11 mouse cellular contexts compared by ENCODE assay signal in the genomic region with DNA sequence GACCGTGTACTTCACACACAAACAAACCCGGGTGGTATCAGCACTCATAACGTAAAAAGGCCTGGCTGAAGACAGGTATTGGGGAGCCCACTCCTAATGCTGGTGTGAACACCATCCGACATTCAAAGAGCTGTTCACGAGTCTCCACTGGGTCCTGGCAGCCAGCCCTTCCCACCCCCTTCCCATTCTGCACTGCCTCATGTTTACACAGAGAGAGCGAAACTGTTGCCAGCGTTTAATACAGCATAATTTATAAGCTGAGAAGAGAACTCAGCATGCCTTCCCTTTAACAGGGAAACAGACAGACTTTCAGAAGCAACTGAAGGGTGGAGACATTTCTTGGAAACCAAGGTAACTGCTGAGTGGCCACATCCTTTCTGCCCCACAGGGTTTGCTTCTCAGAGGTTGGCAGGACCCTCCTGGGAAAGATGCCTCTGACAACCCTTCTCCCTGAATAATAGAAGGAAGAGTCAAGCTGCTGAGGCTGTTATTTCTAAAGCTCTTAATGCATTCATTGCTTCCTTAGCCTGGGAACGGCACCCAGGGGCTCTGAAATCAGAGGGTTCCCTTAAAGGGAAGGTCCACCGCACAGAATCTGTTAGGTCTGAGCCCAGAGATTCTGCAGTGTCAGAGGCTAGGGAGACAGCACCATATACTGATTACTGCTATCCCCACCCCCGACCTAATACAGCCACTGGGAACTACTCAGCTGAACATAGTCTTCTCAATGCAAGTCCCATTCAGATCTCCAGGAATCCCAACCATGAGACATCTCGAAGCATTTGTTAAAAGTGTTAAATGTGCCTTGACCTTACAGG.
A peak's percentile ranks its signal among the peaks of the same experiment; 100 is the strongest.
DNase-seq lines count a peak whose midpoint lies in the region; ATAC-seq lines count a peak whose summit lies in the region.
"Had no signal": no experiment of that assay in that cellular context is flagged by ENCODE, and none has a peak within 500 bp of the region (broad histone marks: within the 10 kb centered on the region; RNA-seq: fewer than 3 reads in every experiment).

No protein-coding gene starts in this region.

- peak; percentile 88 for ATAC-seq in neural tube, embryonic 14.5 days (ENCODE audit: low read depth)
- no peak for ATAC-seq in erythroblast, adult 5-6 weeks (replicated peaks; ENCODE audit: low FRiP score, poor library complexity, severe bottlenecking)

- DNase-seq in left cerebral cortex, adult 9 months (ENCODE audit: low spot score in 2 of 2), result peak; percentile 7 to 9
- no peak for DNase-seq in left cerebral cortex, adult 11 months (ENCODE audit: low spot score)
- no peak for DNase-seq in hindbrain, embryonic 10.5 days (ENCODE audit: low spot score)
- peak; percentile 41 to 46 for DNase-seq in left cerebral cortex, postnatal 14 days (ENCODE audit: low spot score in 2 of 2)
- DNase-seq in embryo, embryonic 10 days (ENCODE audit: low spot score), result no peak
- no peak for DNase-seq in gastrocnemius, postnatal 25 days

- H3K4me2 ChIP-seq in neural tube, embryonic 14.5 days (ENCODE audit: low read depth, low read length), result no peak overlapping the region
- H3K4me2 ChIP-seq: heart, embryonic 12.5 days; liver, embryonic 11.5 days had no signal

- no peaks in the 10 kb centered on the region for H3K9me3 ChIP-seq in hindbrain, embryonic 10.5 days
- H3K9me3 ChIP-seq in neural tube, embryonic 14.5 days (ENCODE audit: control insufficient read depth, low read length), result no peaks in the 10 kb centered on the region
- H3K9me3 ChIP-seq: heart, embryonic 12.5 days had no signal

- H3K9ac ChIP-seq in neural tube, embryonic 14.5 days (replicated peaks; ENCODE audit: low read depth, low read length), result no peak overlapping the region
- H3K9ac ChIP-seq: heart, embryonic 12.5 days had no signal

- H3K27ac ChIP-seq in hindbrain, embryonic 10.5 days, result peak overlapping the region; percentile 35; the same call in 1 of the 2 replicates
- H3K27ac ChIP-seq in neural tube, embryonic 14.5 days (ENCODE audit: low read depth, low read length), result no peak overlapping the region

- 69% methylated on average over 11 of the region's 11 CpGs for WGBS in hindbrain, embryonic 10.5 days
- WGBS in neural tube, embryonic 14.5 days, result 33% methylated on average over 11 of the region's 11 CpGs

- intact Hi-C loops in left cerebral cortex, postnatal 14 days (cut with DNase I), result no loop called here

- no peaks in the 10 kb centered on the region for H3K27me3 ChIP-seq in hindbrain, embryonic 10.5 days (ENCODE audit: insufficient read depth, poor library complexity, severe bottlenecking)
- no peaks in the 10 kb centered on the region for H3K27me3 ChIP-seq in neural tube, embryonic 14.5 days (ENCODE audit: control insufficient read depth, insufficient read depth, low read length)
- H3K27me3 ChIP-seq: heart, embryonic 12.5 days had no signal

- H3K4me3 ChIP-seq in hindbrain, embryonic 10.5 days, result no peak overlapping the region
- no peak overlapping the region for H3K4me3 ChIP-seq in neural tube, embryonic 14.5 days (ENCODE audit: low read depth, low read length)
- H3K4me3 ChIP-seq: heart, embryonic 12.5 days had no signal

- no peaks in the 10 kb centered on the region for H3K36me3 ChIP-seq in hindbrain, embryonic 10.5 days
- no peaks in the 10 kb centered on the region for H3K36me3 ChIP-seq in neural tube, embryonic 14.5 days (ENCODE audit: control insufficient read depth, insufficient read depth, low read length)
- H3K36me3 ChIP-seq: G1E; heart, embryonic 12.5 days had no signal

- H3K4me1 ChIP-seq in hindbrain, embryonic 10.5 days (replicated peaks), result peaks cover 25% of the 10 kb centered on the region
- no peaks in the 10 kb centered on the region for H3K4me1 ChIP-seq in neural tube, embryonic 14.5 days (ENCODE audit: control insufficient read depth, insufficient read depth, low read length)

Comparison
In these comparisons a context has a peak if more than half of its experiments do, and no peak if none do; other contexts are left out.
1. DNase-seq: peak in left cerebral cortex, adult 9 months (2 of 2) and left cerebral cortex, postnatal 14 days (2 of 2); none in left cerebral cortex, adult 11 months (single experiment), hindbrain, embryonic 10.5 days (single experiment), embryo, embryonic 10 days (single experiment) and gastrocnemius, postnatal 25 days (single experiment).